Comparison of ENCODE assay signal across 9 mouse cellular contexts in the genomic region with DNA sequence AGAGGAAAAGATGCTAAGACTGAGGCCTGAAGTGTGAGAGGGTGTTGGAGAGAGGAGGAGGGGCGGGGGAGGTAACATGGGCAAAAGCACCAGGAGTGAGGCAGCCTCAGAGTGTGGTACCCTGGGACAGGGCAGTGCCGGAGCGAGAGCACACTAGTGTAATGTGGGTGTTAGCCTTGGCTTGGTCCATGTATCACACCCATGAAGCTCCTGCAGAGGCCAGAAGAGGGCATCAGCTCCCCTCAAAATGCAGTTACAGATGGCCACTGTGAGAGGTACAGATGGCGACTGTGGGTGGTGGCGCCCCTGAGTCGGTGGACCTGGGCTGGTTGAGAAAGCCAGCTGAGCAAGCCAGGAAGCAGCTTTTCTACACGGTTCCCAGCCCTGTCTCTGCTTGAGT. TPM values are rescaled to one million over a fixed set of nuclear protein-coding genes. Genes with fewer than 3 reads are reported as not detected.
DNase-seq lines count a peak whose midpoint lies in the region; ATAC-seq lines count a peak whose summit lies in the region.
"Had no signal": no experiment of that assay in that cellular context is flagged by ENCODE, and none has a peak within 500 bp of the region (broad histone marks: within the 10 kb centered on the region; RNA-seq: fewer than 3 reads in every experiment).

No protein-coding gene starts in this region.

- peak; percentile 46 for DNase-seq in adrenal gland, postnatal 14 days
- DNase-seq in adrenal gland, adult 18-20 months (ENCODE audit: low spot score in 2 of 2): no peak
- DNase-seq in B cell, adult 2 months: peak; percentile 46 to 59
- peak; percentile 68 to 80 for DNase-seq in cerebellum, postnatal 14 days
- peak; percentile 48 to 67 for DNase-seq in left cerebral cortex, postnatal 14 days (ENCODE audit: low spot score in 2 of 2)
- peak; percentile 76 for DNase-seq in retina, postnatal 1 day
- DNase-seq in urinary bladder, postnatal 36 days (ENCODE audit: low spot score in 2 of 2): no peak

- ATAC-seq in granulocyte monocyte progenitor cell, adult 5-6 weeks (replicated peaks; ENCODE audit: poor library complexity, severe bottlenecking): peak; percentile 76

- intact Hi-C loops in left cerebral cortex, postnatal 14 days (cut with DNase I): no loop called here

RNA-seq across cellular contexts. Expression of gene Mei1, which starts 11.4 kb away (rescaled TPM):
- total RNA-seq in adrenal gland, postnatal 14 days (2021): 1.8 and 2.1 TPM in 2 replicates
- total RNA-seq in adrenal gland, adult 18-20 months (2021): 1 to 10 TPM in 1 of 2 experiments, under 1 TPM in 1; 0.58 to 4.1 TPM
- total RNA-seq in granulocyte monocyte progenitor cell, adult 5-6 weeks (2014; fragmentation: Nextera tagmentation): not detected in 2 replicates
- not detected in 2 replicates for total RNA-seq in granulocyte monocyte progenitor cell, adult 5-6 weeks (2017)
- under 1 TPM; 0.72 to 0.79 TPM for total RNA-seq in left cerebral cortex, postnatal 14 days (2021)

RNA-seq across cellular contexts. Expression of gene 4930407I10Rik, which starts 22.2 kb away (rescaled TPM):
- total RNA-seq in adrenal gland, postnatal 14 days (2021): not detected in 2 replicates
- not detected for total RNA-seq in adrenal gland, adult 18-20 months (2021)
- total RNA-seq in granulocyte monocyte progenitor cell, adult 5-6 weeks (2014; fragmentation: Nextera tagmentation): not detected in 2 replicates
- total RNA-seq in granulocyte monocyte progenitor cell, adult 5-6 weeks (2017): not detected in 2 replicates
- not detected for total RNA-seq in left cerebral cortex, postnatal 14 days (2021)
- total RNA-seq: gastrocnemius, postnatal 36 days had no signal

RNA-seq across cellular contexts. Expression of gene Snu13, which starts 33.8 kb away (rescaled TPM):
- total RNA-seq in adrenal gland, postnatal 14 days (2021): 79.0 and 82.3 TPM in 2 replicates
- total RNA-seq in adrenal gland, adult 18-20 months (2021): 10 to 100 TPM; 80.5 to 99.1 TPM
- 254 and 268 TPM in 2 replicates for total RNA-seq in granulocyte monocyte progenitor cell, adult 5-6 weeks (2014; fragmentation: Nextera tagmentation)
- 183 and 209 TPM in 2 replicates for total RNA-seq in granulocyte monocyte progenitor cell, adult 5-6 weeks (2017)
- 100 to 1,000 TPM in 1 of 2 experiments, 10 to 100 TPM in 1; 91.1 to 102 TPM for total RNA-seq in left cerebral cortex, postnatal 14 days (2021)

RNA-seq across cellular contexts. Expression of gene Ccdc134, which starts 46.6 kb away (rescaled TPM):
- 6.6 and 12.1 TPM in 2 replicates for total RNA-seq in adrenal gland, postnatal 14 days (2021)
- 1 to 10 TPM; 6.7 to 8.9 TPM for total RNA-seq in adrenal gland, adult 18-20 months (2021)
- 11.0 and 26.5 TPM in 2 replicates for total RNA-seq in granulocyte monocyte progenitor cell, adult 5-6 weeks (2014; fragmentation: Nextera tagmentation)
- total RNA-seq in granulocyte monocyte progenitor cell, adult 5-6 weeks (2017): 13.1 and 17.2 TPM in 2 replicates
- total RNA-seq in left cerebral cortex, postnatal 14 days (2021): 10 to 100 TPM; 10.1 to 12.9 TPM

RNA-seq across cellular contexts. Expression of gene Desi1, which starts 47.5 kb away (rescaled TPM):
- 68.4 and 74.8 TPM in 2 replicates for total RNA-seq in adrenal gland, postnatal 14 days (2021)
- 100 to 1,000 TPM in 1 of 2 experiments, 10 to 100 TPM in 1; 52.7 to 123 TPM for total RNA-seq in adrenal gland, adult 18-20 months (2021)
- total RNA-seq in granulocyte monocyte progenitor cell, adult 5-6 weeks (2014; fragmentation: Nextera tagmentation): 26.3 and 34.9 TPM in 2 replicates
- total RNA-seq in granulocyte monocyte progenitor cell, adult 5-6 weeks (2017): 6.0 and 8.3 TPM in 2 replicates
- total RNA-seq in left cerebral cortex, postnatal 14 days (2021): 100 to 1,000 TPM; 103 to 117 TPM

Comparison
In these comparisons a context has a peak if more than half of its experiments do, and no peak if none do; other contexts are left out.
1. DNase-seq: peak in adrenal gland, postnatal 14 days (single experiment), B cell, adult 2 months (2 of 2), cerebellum, postnatal 14 days (2 of 2), left cerebral cortex, postnatal 14 days (2 of 2) and retina, postnatal 1 day (single experiment); none in adrenal gland, adult 18-20 months (0 of 2) and urinary bladder, postnatal 36 days (0 of 2).